Comparison of ENCODE assay signal across 8 mouse cellular contexts in the genomic region with DNA sequence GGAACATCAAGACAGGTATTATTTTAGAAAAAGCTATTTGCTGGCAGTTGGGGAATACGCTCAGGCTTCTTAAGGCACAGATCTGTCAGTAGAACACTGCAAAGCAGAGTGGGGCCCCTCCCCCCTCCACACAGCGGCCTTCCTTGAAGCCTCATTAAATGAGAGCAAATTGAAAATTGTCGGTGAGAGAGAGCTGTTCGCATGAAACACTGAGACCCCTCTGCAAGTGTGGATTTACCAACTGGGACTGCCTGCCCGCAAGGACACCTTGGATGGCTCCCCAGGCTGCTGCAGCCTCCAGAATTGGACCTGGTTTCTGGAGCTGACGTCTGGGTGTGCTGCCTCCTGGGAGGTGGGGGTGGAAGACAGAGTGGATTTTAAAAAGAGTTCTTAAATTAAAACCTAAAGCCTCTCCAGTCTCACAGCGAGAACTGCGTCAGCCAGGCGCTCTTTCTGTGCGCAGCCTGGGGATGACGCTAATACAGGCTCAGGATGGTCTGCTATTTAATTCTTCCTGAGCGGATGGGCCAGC. TPM values are rescaled to one million over a fixed set of nuclear protein-coding genes. Genes with fewer than 3 reads are reported as not detected.
DNase-seq lines count a peak whose midpoint lies in the region; ATAC-seq lines count a peak whose summit lies in the region.

No protein-coding gene starts in this region.

- H3K4me3 ChIP-seq in embryonic facial prominence, embryonic 14.5 days (ENCODE audit: low read depth, low read length), result no peak overlapping the region
- peak overlapping the region; percentile 5 for H3K4me3 ChIP-seq in midbrain, embryonic 13.5 days (replicated peaks)

- 34% methylated on average over 12 of the region's 12 CpGs for WGBS in embryonic facial prominence, embryonic 14.5 days
- WGBS in midbrain, embryonic 13.5 days, result 39% methylated on average over 12 of the region's 12 CpGs

- H3K36me3 ChIP-seq in embryonic facial prominence, embryonic 14.5 days (ENCODE audit: control insufficient read depth, insufficient read depth, low read length), result no peaks in the 10 kb centered on the region
- H3K36me3 ChIP-seq in midbrain, embryonic 13.5 days, result no peaks in the 10 kb centered on the region

- H3K27ac ChIP-seq in embryonic facial prominence, embryonic 14.5 days (replicated peaks; ENCODE audit: low read depth, low read length), result no peak overlapping the region
- H3K27ac ChIP-seq in midbrain, embryonic 13.5 days, result peak overlapping the region; percentile 70

- H3K9me3 ChIP-seq in embryonic facial prominence, embryonic 14.5 days (ENCODE audit: control insufficient read depth, low read length), result no peaks in the 10 kb centered on the region
- no peaks in the 10 kb centered on the region for H3K9me3 ChIP-seq in midbrain, embryonic 13.5 days

- H3K4me2 ChIP-seq in embryonic facial prominence, embryonic 14.5 days (ENCODE audit: low read depth, low read length), result peak overlapping the region; percentile 43
- peak overlapping the region; percentile 38 for H3K4me2 ChIP-seq in midbrain, embryonic 13.5 days (replicated peaks)

- intact Hi-C loops in heart, postnatal 14 days (cut with DNase I), result no loop called here

- H3K4me1 ChIP-seq in embryonic facial prominence, embryonic 14.5 days (ENCODE audit: control insufficient read depth, insufficient read depth, low read length), result peaks cover 12% of the 10 kb centered on the region; the same call in 1 of the 2 replicates
- H3K4me1 ChIP-seq in midbrain, embryonic 13.5 days (replicated peaks), result peaks cover 31% of the 10 kb centered on the region

- H3K9ac ChIP-seq in embryonic facial prominence, embryonic 14.5 days (ENCODE audit: low read depth, low read length), result no peak overlapping the region
- H3K9ac ChIP-seq in midbrain, embryonic 13.5 days (replicated peaks), result 0 out of 2 replicates have a peak overlapping the region, but pooled peaks have one; percentile 0

- peak; percentile 50; the same call in 1 of the 2 replicates for ATAC-seq in embryonic facial prominence, embryonic 14.5 days (ENCODE audit: low read depth)
- peak; percentile 79 for ATAC-seq in midbrain, embryonic 13.5 days

- DNase-seq in embryo, embryonic 10.5 days (ENCODE audit: low spot score), result peak; percentile 36
- DNase-seq in embryonic facial prominence, embryonic 14.5 days (ENCODE audit: low spot score), result peak; percentile 56
- peak; percentile 32 to 68 for DNase-seq in layer of hippocampus, adult 18-20 months (ENCODE audit: low spot score in 2 of 2)
- no peak for DNase-seq in ovary, postnatal 10 days (ENCODE audit: low spot score)
- DNase-seq in heart, postnatal 14 days, result no peak
- no peak for DNase-seq in spleen, adult 12 weeks (ENCODE audit: low spot score)
- no peak for DNase-seq in urinary bladder, postnatal 36 days (ENCODE audit: low spot score in 2 of 2)

- no peaks in the 10 kb centered on the region for H3K27me3 ChIP-seq in embryonic facial prominence, embryonic 14.5 days (replicated peaks; ENCODE audit: control insufficient read depth, insufficient read depth, low read length)
- no peaks in the 10 kb centered on the region for H3K27me3 ChIP-seq in midbrain, embryonic 13.5 days

RNA-seq across cellular contexts. Expression of a gene that starts 46.9 kb away (rescaled TPM):
- 12.1 and 13.6 TPM in 2 replicates for polyA plus RNA-seq in embryonic facial prominence, embryonic 14.5 days (2014; fragmentation: Nextera tagmentation; extraction: Ambion mirVana)
- 100 to 1,000 TPM; 504 to 525 TPM for total RNA-seq in layer of hippocampus, adult 18-20 months (2021)
- polyA plus RNA-seq in midbrain, embryonic 13.5 days (2015; fragmentation: Nextera tagmentation; extraction: Ambion mirVana), result 180 and 183 TPM in 2 replicates
- under 1 TPM; 0.79 to 0.80 TPM for total RNA-seq in heart, postnatal 14 days (2021)

Comparison
In these comparisons a context has a peak if more than half of its experiments do, and no peak if none do; other contexts are left out.
1. DNase-seq: peak in embryo, embryonic 10.5 days (single experiment), embryonic facial prominence, embryonic 14.5 days (single experiment) and layer of hippocampus, adult 18-20 months (2 of 2); none in ovary, postnatal 10 days (single experiment), heart, postnatal 14 days (0 of 2), spleen, adult 12 weeks (single experiment) and urinary bladder, postnatal 36 days (0 of 2).
2. RNA of a gene that starts 46.9 kb away (total RNA-seq): 504 to 525 TPM in layer of hippocampus, adult 18-20 months; 0.79 to 0.80 TPM in heart, postnatal 14 days; every median in the first group is over 100 times any median in the second.